Mouse (Mus musculus) lung, adult 2 months (tissue): ENCODE results near the gene Cdx2.

Experiments
- CTCF ChIP-seq: fragments of 200-500 bp; IDR thresholded peaks from 2 replicates; pipeline ENCODE4 v1.5.1; 2011; ENCODE audit warnings: mild to moderate bottlenecking, low read length, control low read depth; ENCODE audit not compliant: insufficient read depth
- POLR2A ChIP-seq: fragments of 200-500 bp; IDR thresholded peaks from 2 replicates; pipeline ENCODE4 v1.6.1; 2011; ENCODE audit warnings: low read depth, mild to moderate bottlenecking, control low read depth, low read length, borderline replicate concordance; ENCODE audit errors: extremely low read depth

- TF ChIP-seq CTCF (no peak), POLR2A (no peak)
These were observed 34.2 kb downstream of the Cdx2 start for GRCm38 (mm10) chr5:147272808-147273345.
